Comparison of ENCODE assay signal across 9 mouse cellular contexts in the genomic region with DNA sequence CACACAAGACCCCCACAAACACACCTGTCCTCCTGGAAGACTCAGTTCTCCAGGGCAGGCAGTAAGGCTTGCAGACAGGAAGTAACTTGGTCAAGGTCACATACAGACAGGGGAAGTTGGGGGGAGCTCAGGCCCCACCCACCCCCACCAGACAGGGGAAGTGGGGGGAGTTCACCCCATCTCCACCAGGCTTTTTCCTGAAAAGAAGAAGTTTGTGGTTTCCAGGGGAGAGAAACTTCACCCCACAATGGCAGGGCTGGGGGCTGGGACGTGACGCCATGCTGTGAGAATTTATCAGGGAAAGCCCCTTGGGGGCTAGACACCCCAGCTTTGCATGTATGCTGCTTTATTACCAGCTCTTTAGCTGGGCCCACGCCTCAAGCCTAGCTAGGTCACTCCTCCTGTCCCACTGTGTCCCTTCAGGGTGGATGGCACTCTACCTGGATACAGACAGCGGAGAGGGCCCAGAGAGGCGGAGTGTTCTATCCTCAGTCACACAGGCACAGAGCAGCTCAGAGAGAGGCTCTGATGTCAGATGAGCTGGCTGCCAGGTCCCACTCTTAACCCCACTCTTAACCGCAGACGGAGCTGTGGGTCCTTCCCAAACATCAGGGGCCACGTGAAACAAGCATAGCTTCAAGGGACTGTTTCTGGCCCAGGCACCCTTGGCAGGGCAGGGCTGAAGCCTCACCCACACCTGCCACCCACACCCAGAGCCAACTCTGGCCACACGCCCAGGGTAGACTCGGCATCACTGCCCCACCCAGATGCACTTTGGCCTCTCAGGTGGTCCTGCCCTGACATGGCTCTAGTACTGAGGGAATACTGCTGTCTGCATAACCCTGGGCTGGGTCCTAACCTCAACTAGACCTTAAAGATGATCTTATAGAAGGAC. TPM values are rescaled to one million over a fixed set of nuclear protein-coding genes. Genes with fewer than 3 reads are reported as not detected.
A peak's percentile ranks its signal among the peaks of the same experiment; 100 is the strongest.
DNase-seq lines count a peak whose midpoint lies in the region; ATAC-seq lines count a peak whose summit lies in the region.
"Had no signal": no experiment of that assay in that cellular context is flagged by ENCODE, and none has a peak within 500 bp of the region (broad histone marks: within the 10 kb centered on the region; RNA-seq: fewer than 3 reads in every experiment).

No protein-coding gene starts in this region.

- H3K79me2 ChIP-seq in macrophage (ENCODE audit: inconsistent target): peaks cover 74% of the 10 kb centered on the region

- intact Hi-C loops in heart, postnatal 36 days (cut with DNase I): no loop called here

- 16% methylated on average over 10 of the region's 10 CpGs for WGBS in macrophage (ENCODE audit: missing documents)
- WGBS in hindbrain, embryonic 14.5 days: 83% methylated on average over 10 of the region's 10 CpGs

- peaks cover 40% of the 10 kb centered on the region; the same call in 1 of the 2 replicates for H3K36me3 ChIP-seq in macrophage (ENCODE audit: inconsistent target)
- peaks cover 46% of the 10 kb centered on the region for H3K36me3 ChIP-seq in hindbrain, embryonic 14.5 days (replicated peaks; ENCODE audit: control insufficient read depth, insufficient read depth)

- no peaks in the 10 kb centered on the region for H3K9me3 ChIP-seq in hindbrain, embryonic 14.5 days (ENCODE audit: control insufficient read depth, low read length)
- H3K9me3 ChIP-seq: limb, embryonic 15.5 days had no signal

- no peaks in the 10 kb centered on the region for H3K27me3 ChIP-seq in hindbrain, embryonic 14.5 days (ENCODE audit: control insufficient read depth, insufficient read depth, low read length)
- H3K27me3 ChIP-seq: limb, embryonic 15.5 days had no signal

- ATAC-seq in activated CD4-positive, CD25-positive, alpha-beta regulatory T cell, adult 4 months: peak; percentile 49
- ATAC-seq in hindbrain, embryonic 14.5 days (ENCODE audit: low FRiP score): no peak

- peak; percentile 27 to 60 for DNase-seq in heart, adult 18-20 months
- DNase-seq in heart, postnatal 36 days: no peak
- peak; percentile 46 for DNase-seq in kidney, adult 9 months
- peak; percentile 41 for DNase-seq in thymus, postnatal 4 days
- no peak for DNase-seq in hindbrain, embryonic 14.5 days (ENCODE audit: low spot score)
- no peak for DNase-seq in urinary bladder, adult 2 months (ENCODE audit: low spot score)

- no peak overlapping the region for H3K9ac ChIP-seq in hindbrain, embryonic 14.5 days
- H3K9ac ChIP-seq: limb, embryonic 15.5 days had no signal

- H3K4me1 ChIP-seq in hindbrain, embryonic 14.5 days (replicated peaks; ENCODE audit: control insufficient read depth, insufficient read depth, low read length): peaks cover 23% of the 10 kb centered on the region

- H3K4me2 ChIP-seq in hindbrain, embryonic 14.5 days (replicated peaks): no peak overlapping the region
- H3K4me2 ChIP-seq: limb, embryonic 15.5 days had no signal

- no peak overlapping the region for H3K4me3 ChIP-seq in macrophage (ENCODE audit: inconsistent target)
- no peak overlapping the region for H3K4me3 ChIP-seq in hindbrain, embryonic 14.5 days (replicated peaks; ENCODE audit: low read length)
- H3K4me3 ChIP-seq: limb, embryonic 15.5 days had no signal

- peak overlapping the region; percentile 25 for H3K27ac ChIP-seq in macrophage
- H3K27ac ChIP-seq in hindbrain, embryonic 14.5 days: no peak overlapping the region
- H3K27ac ChIP-seq: limb, embryonic 15.5 days had no signal

RNA-seq across cellular contexts. Expression of a gene that starts 5.4 kb away (rescaled TPM):
- total RNA-seq in heart, adult 18-20 months (2021): 10 to 100 TPM; 26.7 to 27.7 TPM
- 10 to 100 TPM; 32.6 to 36.1 TPM for total RNA-seq in heart, postnatal 36 days (2021)
- polyA plus RNA-seq in activated CD4-positive, CD25-positive, alpha-beta regulatory T cell, adult 4 months (2017; shearing (Covaris generic)): 100 to 1,000 TPM in 1 of 2 experiments, 10 to 100 TPM in 1; 96.0 to 113 TPM
- 100 to 1,000 TPM in 23 of 26 experiments, 10 to 100 TPM in 3; 79.0 to 988 (median 340) TPM for total RNA-seq in macrophage (2018; cell fraction: chromatin; rRNA removed)
- 100 to 1,000 TPM in 18 of 26 experiments, 10 to 100 TPM in 8; 56.8 to 437 (median 218) TPM for total RNA-seq in macrophage (2018; cell fraction: cytosol; rRNA removed)
- 100 to 1,000 TPM in 23 of 26 experiments, 10 to 100 TPM in 3; 51.8 to 590 (median 307) TPM for total RNA-seq in macrophage (2018; cell fraction: nucleus; rRNA removed)
- 29.1 to 79.7 TPM (median 69.5 TPM) in 3 replicates for polyA plus RNA-seq in macrophage (2018)
- 32.7 and 35.3 TPM in 2 replicates for polyA plus RNA-seq in hindbrain, embryonic 14.5 days (2014; fragmentation: Nextera tagmentation; extraction: Ambion mirVana)
- polyA plus RNA-seq in urinary bladder, adult 2 months (2012; rRNA removed): 133 and 146 TPM in 2 replicates

RNA-seq across cellular contexts. Expression of a gene that starts 13.7 kb away (rescaled TPM):
- not detected for total RNA-seq in heart, adult 18-20 months (2021)
- total RNA-seq in heart, postnatal 36 days (2021): not detected
- polyA plus RNA-seq in activated CD4-positive, CD25-positive, alpha-beta regulatory T cell, adult 4 months (2017; shearing (Covaris generic)): 1 to 10 TPM; 1.1 to 1.2 TPM
- 10 to 100 TPM in 1 of 26 experiments, 1 to 10 TPM in 12, under 1 TPM in 2, not detected in 11; 0.41 to 17.6 (median 3.0) TPM for total RNA-seq in macrophage (2018; cell fraction: chromatin; rRNA removed)
- 1 to 10 TPM in 1 of 26 experiments, under 1 TPM in 14, not detected in 11; 0.05 to 1.1 (median 0.72) TPM for total RNA-seq in macrophage (2018; cell fraction: cytosol; rRNA removed)
- 1 to 10 TPM in 11 of 26 experiments, under 1 TPM in 2, not detected in 13; 0.52 to 6.8 (median 3.9) TPM for total RNA-seq in macrophage (2018; cell fraction: nucleus; rRNA removed)
- 0.38 TPM in 1 of 3 replicates, not detected in the others for polyA plus RNA-seq in macrophage (2018)
- polyA plus RNA-seq in hindbrain, embryonic 14.5 days (2014; fragmentation: Nextera tagmentation; extraction: Ambion mirVana): 0.74 and 1.0 TPM in 2 replicates
- 0.04 and 0.29 TPM in 2 replicates for polyA plus RNA-seq in urinary bladder, adult 2 months (2012; rRNA removed)

RNA-seq across cellular contexts. Expression of a gene that starts 16.2 kb away (rescaled TPM):
- 100 to 1,000 TPM; 124 to 132 TPM for total RNA-seq in heart, adult 18-20 months (2021)
- total RNA-seq in heart, postnatal 36 days (2021): 100 to 1,000 TPM; 137 to 148 TPM
- not detected for polyA plus RNA-seq in activated CD4-positive, CD25-positive, alpha-beta regulatory T cell, adult 4 months (2017; shearing (Covaris generic))
- 10 to 100 TPM in 1 of 26 experiments, 1 to 10 TPM in 13, under 1 TPM in 7, not detected in 5; 0.20 to 21.6 (median 1.8) TPM for total RNA-seq in macrophage (2018; cell fraction: chromatin; rRNA removed)
- total RNA-seq in macrophage (2018; cell fraction: cytosol; rRNA removed): 1 to 10 TPM in 13 of 26 experiments, under 1 TPM in 12, not detected in 1; 0.14 to 6.2 (median 2.0) TPM
- 1 to 10 TPM in 15 of 26 experiments, under 1 TPM in 7, not detected in 4; 0.15 to 8.6 (median 2.9) TPM for total RNA-seq in macrophage (2018; cell fraction: nucleus; rRNA removed)
- polyA plus RNA-seq in macrophage (2018): 0.09 to 0.52 TPM (median 0.32 TPM) in 3 replicates
- polyA plus RNA-seq in hindbrain, embryonic 14.5 days (2014; fragmentation: Nextera tagmentation; extraction: Ambion mirVana): 106 and 112 TPM in 2 replicates
- polyA plus RNA-seq in urinary bladder, adult 2 months (2012; rRNA removed): 36.2 and 45.7 TPM in 2 replicates

RNA-seq across cellular contexts. Expression of a gene that starts 38.0 kb away (rescaled TPM):
- 10 to 100 TPM; 65.1 to 70.8 TPM for total RNA-seq in heart, adult 18-20 months (2021)
- 10 to 100 TPM; 53.9 to 62.9 TPM for total RNA-seq in heart, postnatal 36 days (2021)
- 10 to 100 TPM; 16.6 to 16.9 TPM for polyA plus RNA-seq in activated CD4-positive, CD25-positive, alpha-beta regulatory T cell, adult 4 months (2017; shearing (Covaris generic))
- 10 to 100 TPM; 13.1 to 57.2 (median 32.7) TPM for total RNA-seq in macrophage (2018; cell fraction: chromatin; rRNA removed)
- 10 to 100 TPM; 19.6 to 42.0 (median 27.8) TPM for total RNA-seq in macrophage (2018; cell fraction: cytosol; rRNA removed)
- total RNA-seq in macrophage (2018; cell fraction: nucleus; rRNA removed): 10 to 100 TPM; 20.8 to 47.2 (median 34.9) TPM
- 17.8 to 20.2 TPM (median 18.5 TPM) in 3 replicates for polyA plus RNA-seq in macrophage (2018)
- polyA plus RNA-seq in hindbrain, embryonic 14.5 days (2014; fragmentation: Nextera tagmentation; extraction: Ambion mirVana): 34.1 and 36.6 TPM in 2 replicates
- 18.1 and 19.4 TPM in 2 replicates for polyA plus RNA-seq in urinary bladder, adult 2 months (2012; rRNA removed)

RNA-seq across cellular contexts. Expression of a gene that starts 43.7 kb away (rescaled TPM):
- total RNA-seq in heart, adult 18-20 months (2021): 1 to 10 TPM in 1 of 2 experiments, under 1 TPM in 1; 0.62 to 1.0 TPM
- total RNA-seq in heart, postnatal 36 days (2021): under 1 TPM; 0.14 to 0.86 TPM
- 1 to 10 TPM in 1 of 2 experiments, under 1 TPM in 1; 0.79 to 1.1 TPM for polyA plus RNA-seq in activated CD4-positive, CD25-positive, alpha-beta regulatory T cell, adult 4 months (2017; shearing (Covaris generic))
- total RNA-seq in macrophage (2018; cell fraction: chromatin; rRNA removed): 100 to 1,000 TPM in 4 of 26 experiments, 10 to 100 TPM in 4, 1 to 10 TPM in 13, under 1 TPM in 5; 0.25 to 730 (median 3.1) TPM
- 100 to 1,000 TPM in 3 of 26 experiments, 10 to 100 TPM in 8, 1 to 10 TPM in 8, under 1 TPM in 7; 0.20 to 141 (median 4.6) TPM for total RNA-seq in macrophage (2018; cell fraction: cytosol; rRNA removed)
- total RNA-seq in macrophage (2018; cell fraction: nucleus; rRNA removed): 100 to 1,000 TPM in 3 of 26 experiments, 10 to 100 TPM in 9, 1 to 10 TPM in 9, under 1 TPM in 5; 0.30 to 353 (median 7.2) TPM
- polyA plus RNA-seq in macrophage (2018): 0.74 to 2.0 TPM (median 1.2 TPM) in 3 replicates
- polyA plus RNA-seq in hindbrain, embryonic 14.5 days (2014; fragmentation: Nextera tagmentation; extraction: Ambion mirVana): 0.12 TPM in 1 of 2 replicates, not detected in the other
- polyA plus RNA-seq in urinary bladder, adult 2 months (2012; rRNA removed): 1.5 and 2.6 TPM in 2 replicates

Comparison
In these comparisons a context has a peak if more than half of its experiments do, and no peak if none do; other contexts are left out.
1. DNase-seq: peak in heart, adult 18-20 months (2 of 2), kidney, adult 9 months (single experiment) and thymus, postnatal 4 days (single experiment); none in heart, postnatal 36 days (0 of 2), hindbrain, embryonic 14.5 days (single experiment) and urinary bladder, adult 2 months (single experiment).
2. RNA of a gene that starts 16.2 kb away (polyA plus RNA-seq): 106 to 112 TPM in hindbrain, embryonic 14.5 days and 36.2 to 45.7 TPM in urinary bladder, adult 2 months; not detected in activated CD4-positive, CD25-positive, alpha-beta regulatory T cell, adult 4 months and 0.09 to 0.52 TPM in macrophage; every median in the first group is over 10 times any median in the second.